In the genomic region with DNA sequence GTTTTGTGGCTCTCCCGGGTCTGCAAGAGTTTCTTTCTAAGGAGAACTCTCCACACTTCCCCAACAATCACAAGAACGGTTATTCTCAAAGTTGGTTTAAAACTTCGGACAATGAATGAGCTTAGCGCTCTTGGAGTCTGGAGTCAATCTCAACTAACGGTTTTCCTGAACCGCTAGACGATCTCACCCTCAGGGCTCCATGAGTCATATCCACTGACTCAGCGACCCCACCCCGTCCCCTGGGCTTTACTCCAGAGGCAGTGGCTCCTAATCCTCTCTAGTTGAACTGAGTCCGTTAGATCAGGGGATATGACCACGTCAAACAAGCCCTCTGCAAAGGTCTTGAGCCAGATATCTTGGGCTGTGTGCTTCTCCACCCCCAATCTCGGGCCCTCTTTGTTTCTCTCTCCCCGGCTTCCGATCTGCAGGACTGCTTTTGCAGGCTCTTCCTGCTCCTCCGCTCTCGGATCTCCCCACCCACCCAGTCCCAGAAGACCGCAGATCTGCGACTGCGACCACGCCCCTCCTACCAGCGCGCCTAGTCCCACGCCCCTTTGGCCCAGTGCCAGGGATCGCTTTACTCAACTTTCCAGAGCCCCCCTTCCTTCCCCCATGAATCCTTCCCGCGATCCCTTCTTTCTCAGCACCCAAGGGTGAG, we compare ENCODE assay signal across 8 mouse cellular contexts. TPM values are rescaled to one million over a fixed set of nuclear protein-coding genes. Genes with fewer than 3 reads are reported as not detected.
A peak's percentile ranks its signal among the peaks of the same experiment; 100 is the strongest.
DNase-seq lines count a peak whose midpoint lies in the region; ATAC-seq and TF ChIP-seq lines count a peak whose summit lies in the region.

A gene (plus strand): TSS at position 520 of the 658 bp plus-strand sequence.

- H3K4me3 ChIP-seq in MEL (ENCODE audit: control insufficient read depth in 1 of 2, insufficient read depth in 1 of 2, low read depth in 2 of 2, low read length in 2 of 2), result peak within 1 kb of the TSS; percentile 72 to 78
- H3K4me3 ChIP-seq in forebrain, embryonic 13.5 days, result peak within 1 kb of the TSS; percentile 63
- peak within 1 kb of the TSS; percentile 86 for H3K4me3 ChIP-seq in lung, embryonic 15.5 days

- intact Hi-C loops in heart, postnatal 14 days (cut with DNase I), result loop anchor here (2.0 kb wide), 3 partner anchors 29 to 283 kb away; a partner anchor contains a TSS

- TF ChIP-seq EP300 in MEL (IDR thresholded peaks at IDR 0.05; ENCODE audit: low read depth in 1 of 2, low read length in 2 of 2), result peak; percentile 45 to 80

- WGBS in forebrain, embryonic 13.5 days, result under 1% methylated on average over 26 of the region's 26 CpGs
- whole genome bisulfite sequencing in large intestine, adult 2 months, result under 1% methylated on average over 26 of the region's 26 CpGs
- WGBS in lung, embryonic 15.5 days, result under 1% methylated on average over 26 of the region's 26 CpGs

- peak within 1 kb of the TSS; percentile 68 for H3K9ac ChIP-seq in MEL (ENCODE audit: control insufficient read depth, low read depth, low read length, poor library complexity, severe bottlenecking)
- peak within 1 kb of the TSS; percentile 95 for H3K9ac ChIP-seq in forebrain, embryonic 13.5 days
- H3K9ac ChIP-seq in lung, embryonic 15.5 days, result peak within 1 kb of the TSS; percentile 78

- peak; percentile 94 for DNase-seq in MEL (ENCODE audit: low read depth, low spot score)
- DNase-seq in heart, postnatal 14 days, result peak; percentile 91
- DNase-seq in large intestine, adult 2 months (ENCODE audit: low read depth, low spot score), result no peak
- peak; percentile 83 for DNase-seq in ovary, postnatal 10 days (ENCODE audit: low spot score)
- DNase-seq in thymus, postnatal 36 days, result peak; percentile 87

- H3K27me3 ChIP-seq in MEL (ENCODE audit: control insufficient read depth in 1 of 2, insufficient read depth in 2 of 2, low read length in 2 of 2), result no peaks in the 10 kb centered on the region
- no peaks in the 10 kb centered on the region for H3K27me3 ChIP-seq in forebrain, embryonic 13.5 days
- H3K27me3 ChIP-seq in lung, embryonic 15.5 days, result no peaks in the 10 kb centered on the region

- H3K27ac ChIP-seq in MEL (ENCODE audit: control insufficient read depth, low read depth, low read length), result peak within 1 kb of the TSS; percentile 93
- H3K27ac ChIP-seq in forebrain, embryonic 13.5 days, result peak within 1 kb of the TSS; percentile 97
- H3K27ac ChIP-seq in lung, embryonic 15.5 days, result peak within 1 kb of the TSS; percentile 99

- TF ChIP-seq RAD21 in MEL (IDR thresholded peaks at IDR 0.05; ENCODE audit: low read depth, low read length), result no peak

- peak; percentile 43 for ATAC-seq in cerebellum, adult (ENCODE audit: insufficient number of reproducible peaks, low FRiP score, low TSS enrichment)
- peak; percentile 92 for ATAC-seq in forebrain, embryonic 13.5 days
- peak; percentile 95 for ATAC-seq in lung, embryonic 15.5 days (ENCODE audit: borderline replicate concordance, extremely low read depth, low FRiP score, low TSS enrichment)

- H3K9me3 ChIP-seq in MEL (replicated peaks; ENCODE audit: insufficient read depth, low read length), result no peaks in the 10 kb centered on the region
- no peaks in the 10 kb centered on the region for H3K9me3 ChIP-seq in forebrain, embryonic 13.5 days (replicated peaks)
- no peaks in the 10 kb centered on the region for H3K9me3 ChIP-seq in lung, embryonic 15.5 days

- H3K4me1 ChIP-seq in MEL (ENCODE audit: control insufficient read depth in 1 of 2, insufficient read depth in 2 of 2, low read length in 2 of 2), result peaks cover 0 to 16% of the 10 kb centered on the region in 2 experiments; a peak in 3 of 4 replicates
- H3K4me1 ChIP-seq in forebrain, embryonic 13.5 days, result peaks cover 43% of the 10 kb centered on the region
- H3K4me1 ChIP-seq in lung, embryonic 15.5 days, result peaks cover 21% of the 10 kb centered on the region

- H3K79me2 ChIP-seq in MEL (ENCODE audit: control insufficient read depth, insufficient read depth, low read length, poor library complexity), result no peaks in the 10 kb centered on the region

- no peak for TF ChIP-seq CTCF in MEL (IDR thresholded peaks at IDR 0.05 in 2 of 3, conservative IDR thresholded peaks at IDR 0.05 in 1 of 3; ENCODE audit: control insufficient read depth in 1 of 3, insufficient read depth in 1 of 3, low read depth in 2 of 3, low read length in 3 of 3, poor library complexity in 1 of 3, severe bottlenecking in 1 of 3)

- peak within 1 kb of the TSS; percentile 75 for H3K4me2 ChIP-seq in forebrain, embryonic 13.5 days
- H3K4me2 ChIP-seq in lung, embryonic 15.5 days, result peak within 1 kb of the TSS; percentile 81

- H3K36me3 ChIP-seq in MEL (ENCODE audit: control insufficient read depth in 1 of 2, insufficient read depth in 2 of 2, low read length in 2 of 2), result peaks cover 0 to 16% of the 10 kb centered on the region in 2 experiments; a peak in 3 of 4 replicates
- peaks cover 12% of the 10 kb centered on the region for H3K36me3 ChIP-seq in forebrain, embryonic 13.5 days (ENCODE audit: poor library complexity, severe bottlenecking)
- peaks cover 13% of the 10 kb centered on the region for H3K36me3 ChIP-seq in lung, embryonic 15.5 days

- TF ChIP-seq POLR2A in MEL (IDR thresholded peaks at IDR 0.05; ENCODE audit: control insufficient read depth in 1 of 2, insufficient read depth in 1 of 2, low read depth in 1 of 2, low read length in 2 of 2, poor library complexity in 1 of 2), result peak in 1 of 2 experiments; percentile 37; a peak in 1 of 4 replicates

TF ChIP-seq in MEL, 35 proteins besides CTCF, POLR2A, EP300 and RAD21 (continues in another document):
- TF ChIP-seq ELF1 (IDR thresholded peaks at IDR 0.05; ENCODE audit: low read depth, low read length), result no peak
- TF ChIP-seq TBP (IDR thresholded peaks at IDR 0.05; ENCODE audit: low read depth, low read length), result 0 out of 2 replicates have a peak, but pooled peaks have one; percentile 14
- peak; percentile 85 for TF ChIP-seq MYB (IDR thresholded peaks at IDR 0.05; ENCODE audit: low read depth, low read length)
- no peak for TF ChIP-seq MEF2A (IDR thresholded peaks at IDR 0.05; ENCODE audit: extremely low read depth, insufficient replicate concordance, low read depth, low read length, poor library complexity, severe bottlenecking)
- TF ChIP-seq CHD2 (IDR thresholded peaks at IDR 0.05; ENCODE audit: low read length), result no peak
- TF ChIP-seq ZKSCAN1 (IDR thresholded peaks at IDR 0.05; ENCODE audit: low read depth, low read length), result no peak
- no peak for TF ChIP-seq MAFK (IDR thresholded peaks at IDR 0.05; ENCODE audit: borderline replicate concordance, low read depth, low read length)
- no peak for TF ChIP-seq KAT2A (conservative IDR thresholded peaks at IDR 0.05; ENCODE audit: low read depth, low read length)
- no peak for TF ChIP-seq USF1 (IDR thresholded peaks at IDR 0.05; ENCODE audit: low read depth, low read length)
- TF ChIP-seq NRF1 (IDR thresholded peaks at IDR 0.05; ENCODE audit: insufficient read depth, low read depth, low read length, poor library complexity, severe bottlenecking), result no peak
- no peak for TF ChIP-seq USF2 (IDR thresholded peaks at IDR 0.05; ENCODE audit: borderline replicate concordance in 1 of 2, insufficient read depth in 1 of 2, low read depth in 1 of 2, low read length in 2 of 2)
- peak; percentile 61; the same call in 1 of the 2 replicates for TF ChIP-seq JUND (IDR thresholded peaks at IDR 0.05; ENCODE audit: low read depth, low read length)
- no peak for TF ChIP-seq POLR2AphosphoS5 (IDR thresholded peaks at IDR 0.05; ENCODE audit: borderline replicate concordance, low read depth, low read length)
- TF ChIP-seq MAX (IDR thresholded peaks at IDR 0.05; ENCODE audit: low read length), result no peak; the same call in none of the 2 replicates
- peak; percentile 53; the same call in 1 of the 2 replicates for TF ChIP-seq ETS1 (IDR thresholded peaks at IDR 0.05; ENCODE audit: low read depth, low read length)
- no peak for TF ChIP-seq SMC3 (IDR thresholded peaks at IDR 0.05; ENCODE audit: low read depth, low read length)
- TF ChIP-seq GABPA (IDR thresholded peaks at IDR 0.05; ENCODE audit: low read depth, low read length), result no peak
- TF ChIP-seq SIN3A (IDR thresholded peaks at IDR 0.05; ENCODE audit: low read length), result peak; percentile 61
- TF ChIP-seq MYC (IDR thresholded peaks at IDR 0.05; ENCODE audit: low read depth, low read length), result no peak
- TF ChIP-seq CHD1 (IDR thresholded peaks at IDR 0.05; ENCODE audit: low read depth, low read length), result 0 out of 2 replicates have a peak, but pooled peaks have one; percentile 19
- no peak for TF ChIP-seq TAL1 (IDR thresholded peaks at IDR 0.05; ENCODE audit: low read length)
- TF ChIP-seq BHLHE40 (IDR thresholded peaks at IDR 0.05; ENCODE audit: borderline replicate concordance, low read depth, low read length), result no peak
- peak; percentile 59 for TF ChIP-seq MXI1 (IDR thresholded peaks at IDR 0.05; ENCODE audit: low read depth, low read length)
- TF ChIP-seq RCOR1 (IDR thresholded peaks at IDR 0.05; ENCODE audit: low read depth, low read length), result peak; percentile 16; the same call in 1 of the 2 replicates
- TF ChIP-seq E2F4 (IDR thresholded peaks at IDR 0.05; ENCODE audit: borderline replicate concordance, low read depth, low read length), result no peak
- TF ChIP-seq TCF12 (IDR thresholded peaks at IDR 0.05; ENCODE audit: low read depth, low read length), result peak; percentile 42; the same call in 1 of the 2 replicates
- no peak for TF ChIP-seq ZC3H11A (IDR thresholded peaks at IDR 0.05; ENCODE audit: low read depth, low read length)
- TF ChIP-seq NELFE (IDR thresholded peaks at IDR 0.05; ENCODE audit: low read depth, low read length), result peak; percentile 6; the same call in 1 of the 2 replicates
- no peak for TF ChIP-seq POLR2AphosphoS2 (IDR thresholded peaks at IDR 0.05; ENCODE audit: low read length)
- no peak for TF ChIP-seq UBTF (IDR thresholded peaks at IDR 0.05; ENCODE audit: borderline replicate concordance, insufficient read depth, low read depth, low read length)
- peak; percentile 53 for TF ChIP-seq GATA1 (IDR thresholded peaks at IDR 0.05; ENCODE audit: low read depth, low read length)
- TF ChIP-seq MAZ (IDR thresholded peaks at IDR 0.05; ENCODE audit: low read depth, low read length), result no peak; the same call in none of the 2 replicates
- TF ChIP-seq ZNF384 (IDR thresholded peaks at IDR 0.05; ENCODE audit: low read depth, low read length), result no peak

RNA-seq across cellular contexts. Expression of the gene that starts here (rescaled TPM):
- total RNA-seq in MEL (2012; rRNA removed), result 58.0 and 188 TPM in 2 replicates
- 100 to 1,000 TPM; 257 to 580 TPM for polyA plus RNA-seq in MEL (2012; ENCODE audit: insufficient read depth in 1 of 2, insufficient read length in 2 of 2, low read depth in 1 of 2, low replicate concordance in 2 of 2, missing spikeins in 1 of 2)
- polyA plus RNA-seq in forebrain, embryonic 13.5 days (2015; fragmentation: Nextera tagmentation; extraction: Ambion mirVana), result 895 and 906 TPM in 2 replicates
- total RNA-seq in heart, postnatal 14 days (2021), result 100 to 1,000 TPM; 554 to 575 TPM
- polyA plus RNA-seq in large intestine, adult 2 months (2012; rRNA removed), result 285 and 344 TPM in 2 replicates
- polyA plus RNA-seq in lung, embryonic 15.5 days (2015; fragmentation: Nextera tagmentation; extraction: Ambion mirVana), result 856 and 870 TPM in 2 replicates

Comparison
In these comparisons a context has a peak if more than half of its experiments do, and no peak if none do; other contexts are left out.
1. ATAC-seq: peak in every context shown above with its lines; median percentile 95 in lung, embryonic 15.5 days; 92 in forebrain, embryonic 13.5 days; 43 in cerebellum, adult.